Mouse (Mus musculus) cerebellum, adult 9-10 months (tissue): Measurements from ENCODE around the gene Kctd17.

Experiments used
- DNase-seq: peaks from one replicate; pipeline ENCODE4 v3.0.0; 2022

The Kctd17 gene

DNA sequence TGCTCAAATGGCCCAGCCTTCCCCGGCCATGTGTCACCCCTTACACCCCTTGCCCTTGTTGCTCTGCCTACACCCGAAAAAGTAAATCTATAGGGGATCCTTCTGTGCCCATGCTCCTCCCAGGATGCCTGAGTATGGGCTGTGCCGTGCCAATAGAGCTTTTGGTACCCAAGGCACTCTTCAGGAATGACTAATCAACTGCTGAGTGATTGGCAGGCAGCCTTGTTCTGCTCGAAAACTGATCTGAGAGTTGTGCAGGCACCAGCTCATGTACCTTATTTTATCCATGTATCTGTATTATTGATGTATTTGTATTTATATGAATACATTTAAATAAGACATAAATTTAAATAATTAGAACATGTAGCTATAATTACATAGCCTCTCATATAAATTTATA is 58.7 kb downstream of the Kctd17 start:
- no peak for DNase-seq
